Mouse (Mus musculus): Measurements from ENCODE around the gene Ltn1. TPM values are rescaled to one million over a fixed set of nuclear protein-coding genes. Genes with fewer than 3 reads are reported as not detected.

Ltn1 gene
- polyA plus RNA-seq, 1 experiment from 2014 or later: 31.7 TPM

DNA sequence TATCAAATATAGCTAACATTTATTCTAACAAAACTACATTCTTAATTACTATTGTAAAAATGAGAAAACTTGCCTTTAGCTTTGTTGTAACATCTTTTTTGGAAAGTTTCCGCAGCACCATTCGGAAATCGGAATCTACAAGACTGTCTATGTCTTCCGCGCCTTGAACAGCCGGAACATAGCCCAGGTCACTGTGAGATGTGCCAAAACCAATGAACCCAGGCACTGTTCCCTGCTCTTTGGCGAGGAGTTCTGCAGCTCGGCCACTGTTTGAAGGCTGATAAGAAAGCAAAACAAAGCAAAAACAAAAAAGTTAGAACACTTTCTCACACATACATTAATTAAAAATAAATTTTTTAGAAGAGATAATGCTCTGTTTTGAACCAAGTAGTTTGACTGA is 4.9 kb downstream of the Ltn1 start:
- H3K36me3 ChIP-seq (ENCODE audit: control insufficient read depth, insufficient read depth): peaks cover 32% of the 10 kb centered on the region
- no peak overlapping the region for H3K4me2 ChIP-seq (ENCODE audit: low read length)
- H3K27ac ChIP-seq (ENCODE audit: low read length): no peak overlapping the region
- no peaks in the 10 kb centered on the region for H3K9me3 ChIP-seq (ENCODE audit: control insufficient read depth, low read length)
- no peak for ATAC-seq
- H3K4me1 ChIP-seq (replicated peaks; ENCODE audit: control insufficient read depth, insufficient read depth, low read length): peaks cover 7% of the 10 kb centered on the region
- H3K9ac ChIP-seq (replicated peaks; ENCODE audit: low read depth, low read length): no peak overlapping the region
- H3K27me3 ChIP-seq (replicated peaks; ENCODE audit: control insufficient read depth, insufficient read depth, low read length): no peaks in the 10 kb centered on the region
- H3K4me3 ChIP-seq (replicated peaks; ENCODE audit: low read length): no peak overlapping the region
- 93% methylated on average over 8 of the region's 8 CpGs for WGBS

DNA sequence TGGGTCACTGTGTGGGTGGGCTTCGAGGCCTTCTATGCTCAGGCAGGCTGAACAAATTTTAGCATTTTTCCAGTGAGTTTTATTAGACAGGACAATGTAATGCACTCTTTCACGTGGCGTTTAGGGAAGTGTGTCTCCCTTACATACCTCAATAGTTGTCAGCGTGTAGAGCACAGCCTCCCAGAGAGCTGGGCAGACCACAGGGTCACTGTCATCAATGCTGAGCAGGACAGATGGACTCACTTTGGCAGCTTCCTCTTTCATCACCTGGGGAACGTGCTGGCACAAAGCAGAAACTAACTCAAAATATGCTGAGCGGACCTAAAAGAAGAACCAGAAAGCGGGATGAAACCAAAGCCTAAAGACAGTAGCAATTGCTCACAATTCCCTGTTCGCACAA is 11.8 kb downstream of the Ltn1 start:
- Histone ChIP-seq H3K4me2 (ENCODE audit: low read length) (no peak overlapping the region), H3K9me3 (ENCODE audit: control insufficient read depth, low read length) (peaks cover 10% of the 10 kb centered on the region), H3K36me3 (ENCODE audit: control insufficient read depth, insufficient read depth) (peaks cover 73% of the 10 kb centered on the region), H3K4me1 (replicated peaks; ENCODE audit: control insufficient read depth, insufficient read depth, low read length) (no peaks in the 10 kb centered on the region), H3K27ac (ENCODE audit: low read length) (no peak overlapping the region), H3K4me3 (replicated peaks; ENCODE audit: low read length) (no peak overlapping the region), H3K27me3 (replicated peaks; ENCODE audit: control insufficient read depth, insufficient read depth, low read length) (no peaks in the 10 kb centered on the region), H3K9ac (replicated peaks; ENCODE audit: low read depth, low read length) (no peak overlapping the region)
- WGBS: 97% methylated on average over 8 of the region's 8 CpGs
- ATAC-seq: no peak

DNA sequence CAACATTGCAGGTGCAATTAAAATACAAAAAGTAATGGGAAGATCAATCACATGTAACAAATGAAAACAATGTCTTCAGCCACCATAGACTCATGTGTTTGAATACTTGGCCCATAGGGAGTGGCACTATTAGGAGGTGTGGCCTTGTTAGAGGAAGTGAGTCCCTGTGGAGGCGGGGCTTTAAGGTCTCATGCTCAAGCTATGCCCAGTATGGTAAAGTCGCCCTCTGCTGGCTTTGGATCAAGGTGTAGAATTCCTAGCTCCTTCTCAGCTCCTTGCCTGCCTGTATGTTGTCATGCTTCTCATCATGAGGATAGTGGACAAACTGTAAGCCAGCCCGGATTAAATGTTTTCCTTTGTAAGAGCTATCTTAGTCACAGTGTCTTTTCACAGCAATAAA is 27.4 kb downstream of the Ltn1 start:
- H3K4me2 ChIP-seq (ENCODE audit: low read length): no peak overlapping the region
- WGBS: 79% methylated on average over 3 of the region's 3 CpGs
- no peak for ATAC-seq
- H3K9ac ChIP-seq (replicated peaks; ENCODE audit: low read depth, low read length): no peak overlapping the region
- no peak overlapping the region for H3K27ac ChIP-seq (ENCODE audit: low read length)
- H3K9me3 ChIP-seq (ENCODE audit: control insufficient read depth, low read length): no peaks in the 10 kb centered on the region
- peaks cover 48% of the 10 kb centered on the region for H3K36me3 ChIP-seq (ENCODE audit: control insufficient read depth, insufficient read depth)
- no peak overlapping the region for H3K4me3 ChIP-seq (replicated peaks; ENCODE audit: low read length)
- H3K27me3 ChIP-seq (replicated peaks; ENCODE audit: control insufficient read depth, insufficient read depth, low read length): no peaks in the 10 kb centered on the region
- H3K4me1 ChIP-seq (replicated peaks; ENCODE audit: control insufficient read depth, insufficient read depth, low read length): no peaks in the 10 kb centered on the region

DNA sequence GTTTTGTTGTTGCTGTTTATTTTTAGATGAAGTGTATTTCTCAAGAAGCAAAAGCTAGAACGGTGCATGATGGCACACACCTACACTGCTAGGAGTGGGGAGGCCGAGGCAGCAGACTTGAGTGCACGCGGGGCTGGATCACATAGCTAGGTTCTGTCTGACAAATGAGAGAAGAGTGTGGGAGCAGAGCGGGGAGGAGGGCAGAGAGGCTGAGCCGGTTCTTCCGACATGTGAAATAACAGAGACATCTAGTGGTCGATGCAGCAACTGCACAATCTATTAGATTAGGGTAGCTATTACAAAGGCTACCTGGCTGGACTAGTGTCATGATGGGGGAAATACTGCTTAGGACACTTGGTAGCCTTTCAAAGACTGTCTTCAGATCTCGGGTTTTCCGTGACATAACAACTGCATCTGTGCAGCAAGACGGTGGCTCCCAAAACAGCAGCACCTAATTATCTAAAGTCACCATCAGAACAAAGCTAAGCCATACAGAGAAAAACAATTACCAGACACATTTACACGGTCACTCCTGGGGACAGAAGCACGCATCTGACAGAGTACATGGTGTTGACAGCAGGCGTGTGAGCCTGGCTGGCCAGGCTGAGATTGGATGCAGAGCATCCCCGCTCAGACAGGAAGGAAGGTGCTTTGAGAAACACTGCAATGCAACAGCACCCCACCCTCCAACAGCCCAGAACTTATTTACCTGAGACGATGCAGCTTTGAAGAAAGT is 38.4 kb downstream of the Ltn1 start:
- Histone ChIP-seq H3K36me3 (ENCODE audit: control insufficient read depth, insufficient read depth) (peaks cover 20% of the 10 kb centered on the region), H3K9me3 (ENCODE audit: control insufficient read depth, low read length) (no peaks in the 10 kb centered on the region), H3K4me2 (ENCODE audit: low read length) (no peak overlapping the region), H3K27me3 (replicated peaks; ENCODE audit: control insufficient read depth, insufficient read depth, low read length) (no peaks in the 10 kb centered on the region), H3K27ac (ENCODE audit: low read length) (no peak overlapping the region), H3K4me3 (replicated peaks; ENCODE audit: low read length) (no peak overlapping the region), H3K9ac (replicated peaks; ENCODE audit: low read depth, low read length) (no peak overlapping the region), H3K4me1 (replicated peaks; ENCODE audit: control insufficient read depth, insufficient read depth, low read length) (no peaks in the 10 kb centered on the region)
- WGBS: 50% methylated on average over 16 of the region's 16 CpGs
- ATAC-seq: peak; percentile 88

DNA sequence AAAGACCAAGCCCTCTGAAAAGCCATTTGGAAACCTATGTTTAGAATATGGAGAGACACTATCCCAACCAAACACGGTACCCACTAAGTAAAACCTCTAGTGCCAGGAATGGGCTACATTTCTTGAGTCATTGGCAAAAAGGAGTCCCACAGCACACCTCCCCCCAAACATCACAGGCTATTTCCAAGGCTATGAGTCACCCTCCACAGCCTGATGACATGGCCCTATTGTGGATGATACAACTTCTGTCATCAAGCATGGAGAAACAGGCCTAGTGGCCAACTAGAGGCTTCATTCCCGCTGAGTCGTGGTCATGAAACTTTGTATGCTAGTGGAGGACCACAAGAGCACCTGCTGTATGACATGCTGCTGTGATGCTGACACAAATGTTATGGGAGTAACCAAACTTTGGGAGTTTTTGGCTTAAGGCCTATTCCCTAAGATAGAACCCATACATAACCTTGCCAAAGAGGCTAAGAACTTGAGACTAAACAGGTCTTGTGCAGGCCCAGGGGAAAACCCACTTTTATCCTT is 44.9 kb downstream of the Ltn1 start:
- H3K36me3 ChIP-seq (ENCODE audit: control insufficient read depth, insufficient read depth): peaks cover 12% of the 10 kb centered on the region
- ATAC-seq: no peak
- WGBS: over 99% methylated on average over 3 of the region's 3 CpGs

DNA sequence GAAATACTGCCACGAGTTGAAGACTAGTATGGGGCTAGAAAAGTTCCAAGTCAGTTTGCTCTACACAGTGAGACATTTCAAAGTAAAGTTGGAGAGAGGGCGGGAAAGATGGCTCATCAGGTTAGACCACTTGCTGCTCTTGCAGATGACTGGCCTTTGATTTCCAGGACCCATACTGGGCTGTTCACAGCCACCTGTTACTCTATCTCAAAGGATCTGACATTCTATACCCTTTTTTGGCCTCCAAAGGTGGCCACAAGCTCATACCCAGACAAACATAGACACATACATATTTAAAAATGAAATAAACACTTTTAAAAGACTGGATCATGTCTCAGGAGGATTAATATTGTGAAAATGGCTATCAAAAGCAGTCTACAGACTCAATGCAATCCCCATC is 48.0 kb downstream of the Ltn1 start:
- Histone ChIP-seq H3K4me3 (replicated peaks; ENCODE audit: low read length) (no peak overlapping the region), H3K9ac (replicated peaks; ENCODE audit: low read depth, low read length) (no peak overlapping the region), H3K36me3 (ENCODE audit: control insufficient read depth, insufficient read depth) (peaks cover 28% of the 10 kb centered on the region), H3K4me2 (ENCODE audit: low read length) (no peak overlapping the region), H3K27ac (ENCODE audit: low read length) (no peak overlapping the region), H3K9me3 (ENCODE audit: control insufficient read depth, low read length) (no peaks in the 10 kb centered on the region), H3K27me3 (replicated peaks; ENCODE audit: control insufficient read depth, insufficient read depth, low read length) (no peaks in the 10 kb centered on the region), H3K4me1 (replicated peaks; ENCODE audit: control insufficient read depth, insufficient read depth, low read length) (no peaks in the 10 kb centered on the region)
- ATAC-seq: no peak
- WGBS: 88% methylated on average over 2 of the region's 2 CpGs

More for the DNA sequence above, 44.9 kb downstream of the Ltn1 start:
- no peak overlapping the region for H3K4me3 ChIP-seq (replicated peaks; ENCODE audit: low read length)
- no peak overlapping the region for H3K4me2 ChIP-seq (ENCODE audit: low read length)
- no peaks in the 10 kb centered on the region for H3K9me3 ChIP-seq (ENCODE audit: control insufficient read depth, low read length)
- no peaks in the 10 kb centered on the region for H3K27me3 ChIP-seq (replicated peaks; ENCODE audit: control insufficient read depth, insufficient read depth, low read length)
- no peaks in the 10 kb centered on the region for H3K4me1 ChIP-seq (replicated peaks; ENCODE audit: control insufficient read depth, insufficient read depth, low read length)
- no peak overlapping the region for H3K27ac ChIP-seq (ENCODE audit: low read length)
- no peak overlapping the region for H3K9ac ChIP-seq (replicated peaks; ENCODE audit: low read depth, low read length)

DNA sequence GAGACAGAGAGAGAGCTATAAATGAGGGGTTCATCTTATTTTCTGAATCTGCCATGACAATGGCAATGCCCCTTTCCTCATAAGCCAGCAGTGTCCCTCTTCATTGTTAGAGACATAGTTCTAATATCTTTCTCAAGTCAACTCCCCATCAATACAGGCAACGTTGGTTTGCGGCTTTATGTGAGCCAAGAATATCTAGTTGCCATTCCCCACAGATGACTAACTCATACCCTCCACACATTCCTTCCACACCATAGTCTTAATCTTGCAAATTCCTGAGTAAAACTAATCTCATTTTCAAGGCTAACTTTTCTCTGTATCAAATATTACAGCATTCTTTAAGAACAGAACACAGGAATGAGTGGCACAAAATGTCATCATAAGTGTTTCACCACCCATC is 49.4 kb downstream of the Ltn1 start:
- 93% methylated on average over 2 of the region's 2 CpGs for WGBS
- H3K27me3 ChIP-seq (replicated peaks; ENCODE audit: control insufficient read depth, insufficient read depth, low read length): no peaks in the 10 kb centered on the region

DNA sequence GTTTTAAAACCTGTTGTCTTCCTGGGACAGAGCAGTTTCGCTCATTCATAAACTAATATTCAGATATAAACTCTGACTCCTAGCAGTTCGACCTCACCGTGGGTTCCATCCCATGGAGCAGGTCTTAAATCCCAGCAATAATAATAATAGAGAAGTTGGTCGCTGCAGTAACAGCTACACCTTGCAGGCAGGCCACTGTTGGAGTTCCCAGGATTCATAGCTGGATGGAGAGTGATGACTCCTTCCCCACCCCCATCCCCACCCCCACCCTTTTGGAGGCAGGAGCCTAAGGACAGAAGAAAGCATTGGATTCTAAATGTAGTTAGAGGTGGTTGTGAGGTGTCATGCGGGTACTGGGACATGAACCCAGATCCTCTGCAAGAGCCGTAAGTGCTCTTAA is 66.0 kb downstream of the Ltn1 start:
- ATAC-seq: no peak
- H3K9me3 ChIP-seq (ENCODE audit: control insufficient read depth, low read length): no peaks in the 10 kb centered on the region
- 93% methylated on average over 6 of the region's 6 CpGs for WGBS
- H3K27ac ChIP-seq (ENCODE audit: low read length): no peak overlapping the region
- no peak overlapping the region for H3K9ac ChIP-seq (replicated peaks; ENCODE audit: low read depth, low read length)
- H3K36me3 ChIP-seq (ENCODE audit: control insufficient read depth, insufficient read depth): peaks cover 9% of the 10 kb centered on the region; the same call in 1 of the 2 replicates
- H3K27me3 ChIP-seq (replicated peaks; ENCODE audit: control insufficient read depth, insufficient read depth, low read length): no peaks in the 10 kb centered on the region
- no peak overlapping the region for H3K4me2 ChIP-seq (ENCODE audit: low read length)
- no peaks in the 10 kb centered on the region for H3K4me1 ChIP-seq (replicated peaks; ENCODE audit: control insufficient read depth, insufficient read depth, low read length)
- H3K4me3 ChIP-seq (replicated peaks; ENCODE audit: low read length): no peak overlapping the region

More for the DNA sequence above, 49.4 kb downstream of the Ltn1 start:
- no peaks in the 10 kb centered on the region for H3K9me3 ChIP-seq (ENCODE audit: control insufficient read depth, low read length)
- H3K27ac ChIP-seq (ENCODE audit: low read length): no peak overlapping the region
- no peak overlapping the region for H3K9ac ChIP-seq (replicated peaks; ENCODE audit: low read depth, low read length)
- ATAC-seq: no peak
- peaks cover 32% of the 10 kb centered on the region for H3K36me3 ChIP-seq (ENCODE audit: control insufficient read depth, insufficient read depth)
- H3K4me2 ChIP-seq (ENCODE audit: low read length): no peak overlapping the region
- H3K4me3 ChIP-seq (replicated peaks; ENCODE audit: low read length): no peak overlapping the region
- H3K4me1 ChIP-seq (replicated peaks; ENCODE audit: control insufficient read depth, insufficient read depth, low read length): no peaks in the 10 kb centered on the region

DNA sequence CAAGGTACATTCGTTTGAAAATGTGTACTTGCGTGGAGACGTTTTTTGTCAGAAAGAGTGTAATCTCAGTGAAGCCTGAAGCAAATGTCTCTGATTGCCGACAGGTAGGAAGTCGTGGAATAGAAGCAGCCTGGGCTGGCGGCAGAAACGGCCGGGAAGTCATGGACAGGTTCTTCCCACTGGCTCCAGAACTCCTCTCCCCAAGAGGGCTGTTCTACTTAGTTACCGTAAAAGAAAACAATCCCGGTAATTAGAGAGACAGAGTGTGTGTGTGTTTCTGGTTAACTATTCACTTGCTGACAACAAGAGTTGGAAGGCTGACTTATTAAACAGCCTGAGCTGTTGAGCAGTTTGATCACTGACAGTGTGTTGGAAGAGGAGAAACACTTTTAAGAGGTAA is 66.4 kb downstream of the Ltn1 start:
- Histone ChIP-seq H3K36me3 (ENCODE audit: control insufficient read depth, insufficient read depth) (peaks cover 9% of the 10 kb centered on the region; the same call in 1 of the 2 replicates), H3K4me3 (replicated peaks; ENCODE audit: low read length) (no peak overlapping the region), H3K9ac (replicated peaks; ENCODE audit: low read depth, low read length) (no peak overlapping the region), H3K4me2 (ENCODE audit: low read length) (no peak overlapping the region), H3K9me3 (ENCODE audit: control insufficient read depth, low read length) (no peaks in the 10 kb centered on the region), H3K27me3 (replicated peaks; ENCODE audit: control insufficient read depth, insufficient read depth, low read length) (no peaks in the 10 kb centered on the region), H3K27ac (ENCODE audit: low read length) (no peak overlapping the region), H3K4me1 (replicated peaks; ENCODE audit: control insufficient read depth, insufficient read depth, low read length) (no peaks in the 10 kb centered on the region)
- ATAC-seq: no peak
- 82% methylated on average over 10 of the region's 10 CpGs for WGBS

All from forebrain, embryonic 16.5 days (tissue).